Mouse (Mus musculus): ENCODE data around the gene Limk2. TPM values are rescaled to one million over a fixed set of nuclear protein-coding genes. Genes with fewer than 3 reads are reported as not detected.

Gene Limk2
- 10 to 100 TPM; 48.5 to 55.9 TPM for total RNA-seq (2023)

GRCm38 (mm10) chr11:3408997-3409732 is at the start of gene Limk2:
Limk2 (minus strand) TSS chr11:3409189.

GRCm38 (mm10) chr11:3452167-3452639 is 43.2 kb upstream of the Limk2 start, which contains the start of gene Rnf185:
Rnf185 (minus strand) TSS chr11:3452363.

GRCm38 (mm10) chr11:3329891-3330451 is 79.0 kb downstream of the Limk2 start, which contains the start of gene Pik3ip1:
Pik3ip1 (plus strand) TSS chr11:3330401.

Other genes starting within 250 kb of the Limk2 start
- gene Sfi1, start 215.7 kb downstream of the Limk2 start, total RNA-seq (2023): 10 to 100 TPM; 47.7 to 47.8 TPM
- gene Eif4enif1, start 206.8 kb downstream of the Limk2 start, total RNA-seq (2023): 10 to 100 TPM; 70.5 to 72.6 TPM
- gene Drg1, start 142.8 kb downstream of the Limk2 start, total RNA-seq (2023): 10 to 100 TPM; 40.9 to 47.8 TPM
- gene Patz1, start 120.3 kb downstream of the Limk2 start, total RNA-seq (2023): 10 to 100 TPM; 32.1 to 36.3 TPM
- 10 to 100 TPM in 1 of 2 experiments, 1 to 10 TPM in 1; 9.0 to 14.7 TPM for gene Pik3ip1, start 78.8 kb downstream of the Limk2 start, total RNA-seq (2023)
- gene Rnf185, start 43.2 kb upstream of the Limk2 start, total RNA-seq (2023): 10 to 100 TPM; 13.9 to 14.4 TPM
- under 1 TPM; 0.13 to 0.18 TPM for gene Pla2g3, start 79.1 kb upstream of the Limk2 start, total RNA-seq (2023)
- 1 to 10 TPM; 5.3 to 7.0 TPM for gene Inpp5j, start 95.6 kb upstream of the Limk2 start, total RNA-seq (2023)
- 1 to 10 TPM; 4.9 to 5.7 TPM for gene Selenom, start 105.5 kb upstream of the Limk2 start, total RNA-seq (2023)
- gene Smtn, start 131.4 kb upstream of the Limk2 start, total RNA-seq (2023): 10 to 100 TPM; 21.9 to 22.7 TPM
- 10 to 100 TPM; 11.8 to 17.6 TPM for gene Morc2a, start 240.0 kb upstream of the Limk2 start, total RNA-seq (2023)